Mouse (Mus musculus) layer of hippocampus, adult 2 months (tissue): ENCODE results near the gene Apoa2. TPM values are rescaled to one million over a fixed set of nuclear protein-coding genes. Genes with fewer than 3 reads are reported as not detected.

Source experiments
- DNase-seq, 2 experiments: peaks; one replicate each; pipeline ENCODE4 v3.0.0; 2022; ENCODE audit warnings: low spot score in 2 of 2
- H3K27ac ChIP-seq: fragments of 200-600 bp; 2 replicates; pipeline ENCODE4 v1.8.1; 2022
- H3K4me3 ChIP-seq: fragments of 200-600 bp; 2 replicates; pipeline ENCODE4 v1.8.1; 2022; ENCODE audit warnings: mild to moderate bottlenecking
- CTCF ChIP-seq: fragments of 200-600 bp; conservative IDR thresholded peaks from 2 replicates; pipeline ENCODE4 v1.8.1; 2022; ENCODE audit warnings: antibody characterized with exemption, mild to moderate bottlenecking, moderate library complexity
- total RNA-seq, 2 experiments: library from RNA; stranded (reverse); gene quantifications; 2 replicates each; pipeline ENCODE4 v1.2.3; 2021

Apoa2 gene
- total RNA-seq, 2 experiments from 2014 or later: 1.2 to 1.9 TPM

GRCm38 (mm10) chr1:171216241-171216955 lies 8.5 kb upstream of the Apoa2 start:
- H3K27ac ChIP-seq: no peak overlapping the region
- no peak for TF ChIP-seq CTCF
- H3K4me3 ChIP-seq: no peak overlapping the region
- no peak for DNase-seq

- TF ChIP-seq CTCF: peak; percentile 97
- peak; percentile 91 to 92 for DNase-seq
- H3K27ac ChIP-seq: peak overlapping the region; percentile 87
- peak overlapping the region; percentile 70 for H3K4me3 ChIP-seq
Measured at GRCm38 (mm10) chr1:171220871-171221270, 4.0 kb upstream of the Apoa2 start.

GRCm38 (mm10) chr1:171221281-171222193 lies 3.3 kb upstream of the Apoa2 start:
- H3K4me3 ChIP-seq: peak overlapping the region; percentile 70
- peak overlapping the region; percentile 87 for H3K27ac ChIP-seq
- DNase-seq: peak in 1 of 2 experiments; percentile 18
- TF ChIP-seq CTCF: no peak

GRCm38 (mm10) chr1:171222238-171223155 lies 2.4 kb upstream of the Apoa2 start, which contains the start of gene Tomm40l:
Tomm40l (minus strand) TSS chr1:171222514.
- H3K4me3 ChIP-seq: peak within 1 kb of the TSS; percentile 70
- peak; percentile 89 to 99 for DNase-seq
- TF ChIP-seq CTCF: peak; percentile 84
- H3K27ac ChIP-seq: peak within 1 kb of the TSS; percentile 90

GRCm38 (mm10) chr1:171223168-171223567 lies 1.7 kb upstream of the Apoa2 start:
- no peak for TF ChIP-seq CTCF

GRCm38 (mm10) chr1:171223796-171224195 lies 1.1 kb upstream of the Apoa2 start:
- no peak for DNase-seq
- no peak for TF ChIP-seq CTCF
- H3K27ac ChIP-seq: no peak overlapping the region
- no peak overlapping the region for H3K4me3 ChIP-seq

More at GRCm38 (mm10) chr1:171223168-171223567, 1.7 kb upstream of the Apoa2 start:
- no peak for DNase-seq
- Histone ChIP-seq H3K4me3 (no peak overlapping the region), H3K27ac (peak overlapping the region; percentile 90; the same call in 1 of the 2 replicates)

- H3K27ac ChIP-seq: no peak overlapping the region
- no peak for DNase-seq
- H3K4me3 ChIP-seq: no peak overlapping the region
- no peak for TF ChIP-seq CTCF
Measured at GRCm38 (mm10) chr1:171226780-171227179, 1.9 kb downstream of the Apoa2 start.

GRCm38 (mm10) chr1:171227879-171228278 lies 3.0 kb downstream of the Apoa2 start:
- H3K27ac ChIP-seq: no peak overlapping the region
- H3K4me3 ChIP-seq: no peak overlapping the region
- TF ChIP-seq CTCF: no peak
- DNase-seq: no peak

GRCm38 (mm10) chr1:171229750-171230149 lies 4.9 kb downstream of the Apoa2 start:
- no peak for DNase-seq
- no peak for TF ChIP-seq CTCF
- Histone ChIP-seq H3K27ac (no peak overlapping the region), H3K4me3 (no peak overlapping the region)

- Histone ChIP-seq H3K27ac (no peak overlapping the region), H3K4me3 (no peak overlapping the region)
- DNase-seq: no peak
- TF ChIP-seq CTCF: no peak
Measured at GRCm38 (mm10) chr1:171230215-171230614, 5.4 kb downstream of the Apoa2 start.

- H3K27ac ChIP-seq: no peak overlapping the region
- no peak overlapping the region for H3K4me3 ChIP-seq
- TF ChIP-seq CTCF: no peak
- DNase-seq: no peak
Measured at GRCm38 (mm10) chr1:171231844-171232243, 7.0 kb downstream of the Apoa2 start.

- TF ChIP-seq CTCF: no peak
- no peak overlapping the region for H3K4me3 ChIP-seq
- H3K27ac ChIP-seq: no peak overlapping the region
- DNase-seq: no peak
Measured at GRCm38 (mm10) chr1:171232348-171232747, 7.5 kb downstream of the Apoa2 start.
